Mouse (Mus musculus) heart, adult 9 months (tissue): ENCODE results near the gene Dock2.

ENCODE experiments used
- DNase-seq, 2 experiments: peaks; one replicate each; pipeline ENCODE4 v3.0.0; 2022; ENCODE audit warnings: low spot score in 2 of 2

Dock2 gene

GRCm38 (mm10) chr11:34769946-34770345, 13.7 kb downstream of the Dock2 start:
- DNase-seq = no peak

GRCm38 (mm10) chr11:34769396-34769795, 14.3 kb downstream of the Dock2 start:
- DNase-seq = no peak

GRCm38 (mm10) chr11:34763739-34764361, 19.8 kb downstream of the Dock2 start:
- DNase-seq = no peak

GRCm38 (mm10) chr11:34762570-34763127, 21.0 kb downstream of the Dock2 start:
- DNase-seq = no peak

- no peak for DNase-seq
Observed at GRCm38 (mm10) chr11:34762125-34762524, 21.6 kb downstream of the Dock2 start.

GRCm38 (mm10) chr11:34759582-34759981, 24.1 kb downstream of the Dock2 start:
- no peak for DNase-seq

- no peak for DNase-seq
Observed at GRCm38 (mm10) chr11:34741081-34741480, 42.6 kb downstream of the Dock2 start.

- no peak for DNase-seq
Observed at GRCm38 (mm10) chr11:34739816-34740215, 43.9 kb downstream of the Dock2 start.

- no peak for DNase-seq
Observed at GRCm38 (mm10) chr11:34738945-34739344, 44.7 kb downstream of the Dock2 start.

- no peak for DNase-seq
Observed at GRCm38 (mm10) chr11:34737193-34737592, 46.5 kb downstream of the Dock2 start.

GRCm38 (mm10) chr11:34734033-34734432, 49.7 kb downstream of the Dock2 start:
- no peak for DNase-seq

- DNase-seq = no peak
Observed at GRCm38 (mm10) chr11:34727467-34727866, 56.2 kb downstream of the Dock2 start.

GRCm38 (mm10) chr11:34726699-34727347, 56.9 kb downstream of the Dock2 start:
- no peak for DNase-seq

- DNase-seq = no peak
Observed at GRCm38 (mm10) chr11:34713360-34713759, 70.3 kb downstream of the Dock2 start.

- DNase-seq = no peak
Observed at GRCm38 (mm10) chr11:34708278-34708677, 75.4 kb downstream of the Dock2 start.

GRCm38 (mm10) chr11:34707360-34707759, 76.3 kb downstream of the Dock2 start:
- DNase-seq = no peak

GRCm38 (mm10) chr11:34705108-34705446, 78.6 kb downstream of the Dock2 start:
- DNase-seq = no peak

- DNase-seq = no peak
Observed at GRCm38 (mm10) chr11:34704384-34705107, 79.1 kb downstream of the Dock2 start.

- no peak for DNase-seq
Observed at GRCm38 (mm10) chr11:34703851-34704250, 79.8 kb downstream of the Dock2 start.

- no peak for DNase-seq
Observed at GRCm38 (mm10) chr11:34681790-34682189, 101.9 kb downstream of the Dock2 start.

GRCm38 (mm10) chr11:34544631-34545030, 239.1 kb downstream of the Dock2 start:
- no peak for DNase-seq

GRCm38 (mm10) chr11:34532131-34532530, 251.6 kb downstream of the Dock2 start:
- no peak for DNase-seq

GRCm38 (mm10) chr11:34530971-34531370, 252.7 kb downstream of the Dock2 start:
- no peak for DNase-seq
